Mouse (Mus musculus) embryo, embryonic 9.5 days (tissue): ENCODE data around the gene Sp3.
A peak's percentile ranks its signal among the peaks of the same experiment; 100 is the strongest.
"Not testable (repeated sequence)": the region's sequence is repeated elsewhere in the genome, so short reads cannot be mapped to it uniquely, and the experiment has no call there.

Source experiments
- DNase-seq: peaks from one replicate; pipeline ENCODE4 v3.0.0-alpha.2; 2017; ENCODE audit errors: extremely low spot score

Sp3 gene

GRCm38 (mm10) chr2:72992497-72992896 lies 12.3 kb upstream of the Sp3 start:
- DNase-seq = no peak

GRCm38 (mm10) chr2:72988945-72989344 lies 8.7 kb upstream of the Sp3 start:
- not testable (repeated sequence) for DNase-seq

- DNase-seq = no peak
Observed at GRCm38 (mm10) chr2:72986616-72987015, 6.4 kb upstream of the Sp3 start, which contains the start of gene Gm11084. TSS of gene Gm11084 (minus strand) at chr2:72986716.

- no peak for DNase-seq
Observed at GRCm38 (mm10) chr2:72985516-72985915, 5.3 kb upstream of the Sp3 start.

GRCm38 (mm10) chr2:72984806-72985205 lies 4.6 kb upstream of the Sp3 start:
- DNase-seq = no peak

- no peak for DNase-seq
Observed at GRCm38 (mm10) chr2:72983211-72983610, 3.0 kb upstream of the Sp3 start.

- no peak for DNase-seq
Observed at GRCm38 (mm10) chr2:72982110-72982785, 2.0 kb upstream of the Sp3 start.

- DNase-seq = no peak
Observed at GRCm38 (mm10) chr2:72981441-72982109, 1.3 kb upstream of the Sp3 start.

- DNase-seq = no peak
Observed at GRCm38 (mm10) chr2:72981075-72981420, 802 bp upstream of the Sp3 start.

GRCm38 (mm10) chr2:72979659-72980071 lies 581 bp downstream of the Sp3 start:
- DNase-seq = peak; percentile 90

- DNase-seq = peak; percentile 95
Observed at GRCm38 (mm10) chr2:72978901-72979658, 1.2 kb downstream of the Sp3 start.

- peak; percentile 71 for DNase-seq
Observed at GRCm38 (mm10) chr2:72978473-72978872, 1.8 kb downstream of the Sp3 start.

- DNase-seq = no peak
Observed at GRCm38 (mm10) chr2:72977272-72977671, 3.0 kb downstream of the Sp3 start.

- no peak for DNase-seq
Observed at GRCm38 (mm10) chr2:72976036-72976435, 4.2 kb downstream of the Sp3 start.

GRCm38 (mm10) chr2:72970831-72971230 lies 9.4 kb downstream of the Sp3 start:
- DNase-seq = no peak

GRCm38 (mm10) chr2:72970302-72970701 lies 9.9 kb downstream of the Sp3 start:
- DNase-seq = no peak

GRCm38 (mm10) chr2:72968536-72968935 lies 11.7 kb downstream of the Sp3 start:
- DNase-seq = no peak

GRCm38 (mm10) chr2:72965450-72965849 lies 14.8 kb downstream of the Sp3 start:
- no peak for DNase-seq

GRCm38 (mm10) chr2:72956415-72956814 lies 23.8 kb downstream of the Sp3 start:
- DNase-seq = no peak

- DNase-seq = no peak
Observed at GRCm38 (mm10) chr2:72952979-72953378, 27.3 kb downstream of the Sp3 start.

- DNase-seq = no peak
Observed at GRCm38 (mm10) chr2:72935937-72936336, 44.3 kb downstream of the Sp3 start.

- DNase-seq = no peak
Observed at GRCm38 (mm10) chr2:72932186-72932585, 48.1 kb downstream of the Sp3 start.

GRCm38 (mm10) chr2:72924981-72925380 lies 55.3 kb downstream of the Sp3 start:
- no peak for DNase-seq
